Mouse (Mus musculus): Measurements from ENCODE around the gene Kif2c. TPM values are rescaled to one million over a fixed set of nuclear protein-coding genes. Genes with fewer than 3 reads are reported as not detected.
A peak's percentile ranks its signal among the peaks of the same experiment; 100 is the strongest.

The Kif2c gene
- polyA plus RNA-seq, 1 experiment from 2014 or later: 16.0 TPM

GRCm38 (mm10) chr4:117120445-117121414 is 61.7 kb downstream of the Kif2c start:
- no peaks in the 10 kb centered on the region for H3K27me3 ChIP-seq (ENCODE audit: control insufficient read depth, insufficient read depth, low read length)
- H3K9me3 ChIP-seq (ENCODE audit: control insufficient read depth, low read length): no peaks in the 10 kb centered on the region
- peaks cover 19% of the 10 kb centered on the region for H3K4me1 ChIP-seq (ENCODE audit: control insufficient read depth, insufficient read depth, low read length)
- DNase-seq (peak; percentile 96), ATAC-seq (ENCODE audit: low FRiP score, low TSS enrichment) (peak; percentile 89)
- H3K27ac ChIP-seq (replicated peaks; ENCODE audit: low read depth, low read length): peak overlapping the region; percentile 92
- under 1% methylated on average over 69 of the region's 69 CpGs for WGBS
- H3K4me3 ChIP-seq (replicated peaks; ENCODE audit: low read depth, low read length): peak overlapping the region; percentile 60
- H3K36me3 ChIP-seq (ENCODE audit: control insufficient read depth, insufficient read depth, low read length): no peaks in the 10 kb centered on the region
- H3K9ac ChIP-seq (replicated peaks; ENCODE audit: low read length): peak overlapping the region; percentile 78
- H3K4me2 ChIP-seq (ENCODE audit: low read length): peak overlapping the region; percentile 82

GRCm38 (mm10) chr4:117120052-117120444 is 62.4 kb downstream of the Kif2c start:
- DNase-seq: peak; percentile 20
- no peaks in the 10 kb centered on the region for H3K9me3 ChIP-seq (ENCODE audit: control insufficient read depth, low read length)
- 9% methylated on average over 10 of the region's 10 CpGs for WGBS

GRCm38 (mm10) chr4:117119636-117120035 is 62.8 kb downstream of the Kif2c start:
- Histone ChIP-seq H3K27ac (replicated peaks; ENCODE audit: low read depth, low read length) (peak overlapping the region; percentile 92), H3K9ac (replicated peaks; ENCODE audit: low read length) (peak overlapping the region; percentile 78), H3K4me1 (ENCODE audit: control insufficient read depth, insufficient read depth, low read length) (peaks cover 8% of the 10 kb centered on the region), H3K36me3 (ENCODE audit: control insufficient read depth, insufficient read depth, low read length) (no peaks in the 10 kb centered on the region), H3K9me3 (ENCODE audit: control insufficient read depth, low read length) (no peaks in the 10 kb centered on the region), H3K4me3 (replicated peaks; ENCODE audit: low read depth, low read length) (peak overlapping the region; percentile 60), H3K4me2 (ENCODE audit: low read length) (peak overlapping the region; percentile 82), H3K27me3 (ENCODE audit: control insufficient read depth, insufficient read depth, low read length) (no peaks in the 10 kb centered on the region)
- ATAC-seq (ENCODE audit: low FRiP score, low TSS enrichment) (no peak), DNase-seq (no peak)
- WGBS: 67% methylated on average over 5 of the region's 5 CpGs

More at GRCm38 (mm10) chr4:117120052-117120444, 62.4 kb downstream of the Kif2c start:
- H3K27me3 ChIP-seq (ENCODE audit: control insufficient read depth, insufficient read depth, low read length): no peaks in the 10 kb centered on the region
- H3K9ac ChIP-seq (replicated peaks; ENCODE audit: low read length): peak overlapping the region; percentile 78
- H3K4me1 ChIP-seq (ENCODE audit: control insufficient read depth, insufficient read depth, low read length): peaks cover 12% of the 10 kb centered on the region
- H3K4me2 ChIP-seq (ENCODE audit: low read length): peak overlapping the region; percentile 82
- no peaks in the 10 kb centered on the region for H3K36me3 ChIP-seq (ENCODE audit: control insufficient read depth, insufficient read depth, low read length)
- H3K27ac ChIP-seq (replicated peaks; ENCODE audit: low read depth, low read length): peak overlapping the region; percentile 92
- peak overlapping the region; percentile 60 for H3K4me3 ChIP-seq (replicated peaks; ENCODE audit: low read depth, low read length)
- peak; percentile 35; the same call in 1 of the 2 replicates for ATAC-seq (ENCODE audit: low FRiP score, low TSS enrichment)

- Histone ChIP-seq H3K27ac (replicated peaks; ENCODE audit: low read depth, low read length) (no peak overlapping the region), H3K9ac (replicated peaks; ENCODE audit: low read length) (no peak overlapping the region), H3K4me3 (replicated peaks; ENCODE audit: low read depth, low read length) (no peak overlapping the region), H3K4me2 (ENCODE audit: low read length) (no peak overlapping the region), H3K4me1 (ENCODE audit: control insufficient read depth, insufficient read depth, low read length) (0 out of 2 replicates have a peak, but pooled peaks cover 6% of the 10 kb centered on the region), H3K36me3 (ENCODE audit: control insufficient read depth, insufficient read depth, low read length) (no peaks in the 10 kb centered on the region; the same call in 1 of the 2 replicates), H3K9me3 (ENCODE audit: control insufficient read depth, low read length) (no peaks in the 10 kb centered on the region), H3K27me3 (ENCODE audit: control insufficient read depth, insufficient read depth, low read length) (no peaks in the 10 kb centered on the region)
- DNase-seq (no peak), ATAC-seq (ENCODE audit: low FRiP score, low TSS enrichment) (no peak)
- 96% methylated on average over 7 of the region's 7 CpGs for WGBS
Observed at GRCm38 (mm10) chr4:117117931-117118330, 64.5 kb downstream of the Kif2c start.

- Histone ChIP-seq H3K27ac (replicated peaks; ENCODE audit: low read depth, low read length) (no peak overlapping the region), H3K4me2 (ENCODE audit: low read length) (no peak overlapping the region), H3K27me3 (ENCODE audit: control insufficient read depth, insufficient read depth, low read length) (no peaks in the 10 kb centered on the region), H3K9ac (replicated peaks; ENCODE audit: low read length) (no peak overlapping the region), H3K4me1 (ENCODE audit: control insufficient read depth, insufficient read depth, low read length) (0 out of 2 replicates have a peak, but pooled peaks cover 6% of the 10 kb centered on the region), H3K36me3 (ENCODE audit: control insufficient read depth, insufficient read depth, low read length) (peaks cover 10% of the 10 kb centered on the region), H3K4me3 (replicated peaks; ENCODE audit: low read depth, low read length) (no peak overlapping the region), H3K9me3 (ENCODE audit: control insufficient read depth, low read length) (no peaks in the 10 kb centered on the region)
- no peak for ATAC-seq (ENCODE audit: low FRiP score, low TSS enrichment)
- WGBS: 91% methylated on average over 5 of the region's 5 CpGs
- DNase-seq: no peak
Observed at GRCm38 (mm10) chr4:117115592-117115991, 66.8 kb downstream of the Kif2c start.

GRCm38 (mm10) chr4:117113237-117113636 is 69.2 kb downstream of the Kif2c start:
- H3K27me3 ChIP-seq (ENCODE audit: control insufficient read depth, insufficient read depth, low read length): no peaks in the 10 kb centered on the region
- H3K4me2 ChIP-seq (ENCODE audit: low read length): no peak overlapping the region
- no peak overlapping the region for H3K4me3 ChIP-seq (replicated peaks; ENCODE audit: low read depth, low read length)
- H3K9ac ChIP-seq (replicated peaks; ENCODE audit: low read length): no peak overlapping the region
- no peaks in the 10 kb centered on the region for H3K9me3 ChIP-seq (ENCODE audit: control insufficient read depth, low read length)
- H3K4me1 ChIP-seq (ENCODE audit: control insufficient read depth, insufficient read depth, low read length): no peaks in the 10 kb centered on the region
- H3K27ac ChIP-seq (replicated peaks; ENCODE audit: low read depth, low read length): no peak overlapping the region
- DNase-seq: no peak
- peaks cover 25% of the 10 kb centered on the region for H3K36me3 ChIP-seq (ENCODE audit: control insufficient read depth, insufficient read depth, low read length)
- WGBS: 72% methylated on average over 1 of the region's 1 CpGs
- no peak for ATAC-seq (ENCODE audit: low FRiP score, low TSS enrichment)

GRCm38 (mm10) chr4:117110985-117111384 is 71.5 kb downstream of the Kif2c start:
- ATAC-seq (ENCODE audit: low FRiP score, low TSS enrichment) (no peak), DNase-seq (no peak)
- Histone ChIP-seq H3K27ac (replicated peaks; ENCODE audit: low read depth, low read length) (no peak overlapping the region), H3K36me3 (ENCODE audit: control insufficient read depth, insufficient read depth, low read length) (peaks cover 25% of the 10 kb centered on the region), H3K9me3 (ENCODE audit: control insufficient read depth, low read length) (no peaks in the 10 kb centered on the region), H3K4me1 (ENCODE audit: control insufficient read depth, insufficient read depth, low read length) (no peaks in the 10 kb centered on the region), H3K4me2 (ENCODE audit: low read length) (no peak overlapping the region), H3K27me3 (ENCODE audit: control insufficient read depth, insufficient read depth, low read length) (no peaks in the 10 kb centered on the region), H3K4me3 (replicated peaks; ENCODE audit: low read depth, low read length) (no peak overlapping the region), H3K9ac (replicated peaks; ENCODE audit: low read length) (no peak overlapping the region)
- 92% methylated on average over 11 of the region's 11 CpGs for WGBS

- H3K4me1 ChIP-seq (ENCODE audit: control insufficient read depth, insufficient read depth, low read length): no peaks in the 10 kb centered on the region
- no peaks in the 10 kb centered on the region for H3K9me3 ChIP-seq (ENCODE audit: control insufficient read depth, low read length)
- ATAC-seq (ENCODE audit: low FRiP score, low TSS enrichment) (no peak), DNase-seq (no peak)
- peaks cover 28% of the 10 kb centered on the region for H3K36me3 ChIP-seq (ENCODE audit: control insufficient read depth, insufficient read depth, low read length)
- H3K27me3 ChIP-seq (ENCODE audit: control insufficient read depth, insufficient read depth, low read length): no peaks in the 10 kb centered on the region
- no peak overlapping the region for H3K4me2 ChIP-seq (ENCODE audit: low read length)
- H3K9ac ChIP-seq (replicated peaks; ENCODE audit: low read length): no peak overlapping the region
- no peak overlapping the region for H3K4me3 ChIP-seq (replicated peaks; ENCODE audit: low read depth, low read length)
- 92% methylated on average over 13 of the region's 13 CpGs for WGBS
- H3K27ac ChIP-seq (replicated peaks; ENCODE audit: low read depth, low read length): no peak overlapping the region
Observed at GRCm38 (mm10) chr4:117110249-117110648, 72.2 kb downstream of the Kif2c start.
